Mouse (Mus musculus) MEL (cell line): ENCODE measurements around the gene Dsn1.

ENCODE experiments used
- CHD2 ChIP-seq: IDR thresholded peaks from 2 replicates; pipeline ENCODE4 v1.6.1; 2011; ENCODE audit warnings: low read length, improper control_type of control experiment
- CTCF ChIP-seq, 3 experiments: IDR thresholded peaks in 2 of 3; conservative IDR thresholded peaks in 1 of 3; 2 replicates each; pipeline ENCODE4 v1.5.1; 2011 to 2012; ENCODE audit warnings: low read length in 3 of 3, low read depth in 2 of 3, mild to moderate bottlenecking in 2 of 3, improper control_type of control experiment in 1 of 3, inconsistent platforms in 1 of 3, mixed read lengths in 1 of 3, moderate library complexity in 1 of 3; ENCODE audit not compliant: control insufficient read depth in 1 of 3, insufficient read depth in 1 of 3, poor library complexity in 1 of 3, severe bottlenecking in 1 of 3
- MYC ChIP-seq: IDR thresholded peaks from 2 replicates; pipeline ENCODE4 v1.6.1; 2011; ENCODE audit warnings: low read depth, mild to moderate bottlenecking, low read length, improper control_type of control experiment, moderate library complexity
- POLR2AphosphoS2 ChIP-seq: IDR thresholded peaks from 2 replicates; pipeline ENCODE4 v1.6.1; 2011; ENCODE audit warnings: low read length, improper control_type of control experiment
- SIN3A ChIP-seq: IDR thresholded peaks from 2 replicates; pipeline ENCODE4 v1.6.1; 2012; ENCODE audit warnings: low read length, improper control_type of control experiment, inconsistent platforms
- TAL1 ChIP-seq: IDR thresholded peaks from 2 replicates; pipeline ENCODE4 v1.6.1; 2012; ENCODE audit warnings: mild to moderate bottlenecking, inconsistent platforms, low read length, moderate library complexity, mixed read lengths
- ZC3H11A ChIP-seq: IDR thresholded peaks from 2 replicates; pipeline ENCODE4 v1.6.1; 2012; ENCODE audit warnings: low read depth, mild to moderate bottlenecking, inconsistent platforms, low read length, improper control_type of control experiment

DNA sequence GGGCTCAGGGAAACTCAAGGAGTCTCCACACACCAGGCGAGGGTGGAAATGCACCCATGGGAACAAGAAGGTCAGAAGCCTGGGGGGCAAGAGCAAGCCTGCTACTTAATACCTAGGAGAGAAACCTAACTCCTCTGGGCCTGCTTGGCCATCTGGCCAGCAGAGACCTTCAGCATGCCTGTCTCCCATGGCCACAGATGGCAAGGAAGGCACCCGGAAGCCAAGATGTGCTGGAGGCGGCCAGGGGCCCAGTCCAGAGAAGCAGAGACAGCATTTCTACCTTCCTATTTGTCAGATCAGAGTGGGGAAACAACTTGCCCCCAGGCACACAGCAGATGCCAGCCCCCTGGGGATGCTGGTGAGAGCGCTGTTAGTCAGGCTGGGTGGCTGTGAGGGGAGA lies 21.3 kb upstream of the Dsn1 start:
- TF ChIP-seq ZC3H11A (no peak), CTCF (IDR thresholded peaks at IDR 0.05 in 2 of 3, conservative IDR thresholded peaks at IDR 0.05 in 1 of 3; ENCODE audit: control insufficient read depth in 1 of 3, insufficient read depth in 1 of 3, low read depth in 2 of 3, low read length in 3 of 3, poor library complexity in 1 of 3, severe bottlenecking in 1 of 3) (no peak), CHD2 (no peak), TAL1 (no peak), SIN3A (no peak), MYC (no peak), POLR2AphosphoS2 (no peak)
